Mouse (Mus musculus) central nervous system, embryonic 14 days (tissue): Measurements from ENCODE around the gene Dscam. TPM values are rescaled to one million over a fixed set of nuclear protein-coding genes. Genes with fewer than 3 reads are reported as not detected.

Source experiments
- polyA plus RNA-seq: library from polyadenylated mRNA; depleted of rRNA; stranded (reverse); fragments of >200 nt; gene quantifications from 2 replicates; pipeline ENCODE4 v1.2.3, GENCODE M21; 2012; rRNA removed

Dscam gene
- polyA plus RNA-seq: 18.5 and 20.2 TPM in 2 replicates

GRCm38 (mm10) chr16:97170513-97171081 lies at the start of gene Dscam:
Dscam (minus strand) TSS chr16:97170752.

Other genes with a start within 250 kb of the Dscam start
- 0.80 and 1.0 TPM in 2 replicates for gene Bace2, start 186.0 kb upstream of the Dscam start, polyA plus RNA-seq